Mouse (Mus musculus) CH12.LX (cell line): Measurements from ENCODE around the gene Bmp6.

Source experiments
- BHLHE40 ChIP-seq: IDR thresholded peaks from 2 replicates; pipeline ENCODE4 v1.6.1; 2011; ENCODE audit warnings: mild to moderate bottlenecking, low read depth, low read length, improper control_type of control experiment
- CHD1 ChIP-seq: IDR thresholded peaks from 2 replicates; pipeline ENCODE4 v1.6.1; 2012; ENCODE audit warnings: low read depth, low read length, improper control_type of control experiment, inconsistent platforms
- CHD2 ChIP-seq: IDR thresholded peaks from 2 replicates; pipeline ENCODE4 v1.6.1; 2011; ENCODE audit warnings: low read length, improper control_type of control experiment
- CTCF ChIP-seq, 2 experiments: IDR thresholded peaks in 1 of 2; conservative IDR thresholded peaks in 1 of 2; 2 replicates each; pipeline ENCODE4 v1.5.1; 2011 to 2012; ENCODE audit warnings: low read depth in 2 of 2, low read length in 2 of 2, improper control_type of control experiment in 1 of 2, inconsistent platforms in 1 of 2, mild to moderate bottlenecking in 1 of 2, moderate library complexity in 1 of 2
- HCFC1 ChIP-seq: IDR thresholded peaks from 2 replicates; pipeline ENCODE4 v1.6.1; 2012; ENCODE audit warnings: low read depth, mild to moderate bottlenecking, inconsistent platforms, low read length, improper control_type of control experiment
- JUN ChIP-seq: IDR thresholded peaks from 2 replicates; pipeline ENCODE4 v1.6.1; 2011; ENCODE audit warnings: low read depth, mild to moderate bottlenecking, low read length, improper control_type of control experiment, moderate library complexity; ENCODE audit not compliant: insufficient read depth
- KAT2A ChIP-seq: IDR thresholded peaks from 2 replicates; pipeline ENCODE4 v1.6.1; 2012; ENCODE audit warnings: low read length, improper control_type of control experiment, inconsistent platforms; ENCODE audit not compliant: insufficient replicate concordance
- MAX ChIP-seq: IDR thresholded peaks from 2 replicates; pipeline ENCODE4 v1.6.1; 2011; ENCODE audit warnings: low read length, improper control_type of control experiment
- MAZ ChIP-seq: IDR thresholded peaks from 2 replicates; pipeline ENCODE4 v1.6.1; 2012; ENCODE audit warnings: low read depth, mild to moderate bottlenecking, inconsistent platforms, low read length, improper control_type of control experiment, moderate library complexity
- MYC ChIP-seq: IDR thresholded peaks from 2 replicates; pipeline ENCODE4 v1.6.1; 2011; ENCODE audit warnings: low read depth, mild to moderate bottlenecking, improper control_type of control experiment, low read length
- PAX5 ChIP-seq: IDR thresholded peaks from 2 replicates; pipeline ENCODE4 v1.6.1; 2012; ENCODE audit warnings: low read length, inconsistent platforms, mixed read lengths
- POLR2A ChIP-seq: IDR thresholded peaks from 2 replicates; pipeline ENCODE4 v1.6.1; 2011; ENCODE audit warnings: low read depth, mild to moderate bottlenecking, improper control_type of control experiment, low read length
- POLR2AphosphoS2 ChIP-seq: IDR thresholded peaks from 2 replicates; pipeline ENCODE4 v1.6.1; 2011; ENCODE audit warnings: low read depth, low read length, improper control_type of control experiment
- SMC3 ChIP-seq: IDR thresholded peaks from 2 replicates; pipeline ENCODE4 v1.6.1; 2011; ENCODE audit warnings: low read depth, low read length, improper control_type of control experiment

DNA sequence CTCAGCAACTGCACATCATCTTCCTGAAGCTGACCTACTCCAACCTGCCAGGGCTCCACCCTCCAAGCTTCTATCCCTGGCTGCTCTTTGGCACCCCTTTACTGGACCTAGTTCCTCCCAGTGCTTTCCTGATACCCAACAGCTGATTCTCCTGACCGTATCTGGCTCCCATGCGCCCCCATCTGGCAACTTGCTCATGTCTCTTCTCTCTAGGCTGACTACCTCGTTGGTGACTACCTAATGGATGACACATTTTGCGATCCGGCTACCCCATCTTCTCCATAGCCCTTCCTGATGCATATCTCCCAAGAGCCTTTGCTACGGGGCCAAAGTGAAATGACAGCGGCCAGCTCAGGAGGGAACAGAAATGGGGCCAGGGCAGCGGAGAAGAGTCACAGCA lies 161.4 kb downstream of the Bmp6 start:
- TF ChIP-seq MYC (no peak), JUN (no peak), MAZ (no peak), POLR2AphosphoS2 (no peak), KAT2A (no peak), PAX5 (no peak), MAX (no peak), CTCF (conservative IDR thresholded peaks at IDR 0.05 in 1 of 2, IDR thresholded peaks at IDR 0.05 in 1 of 2; ENCODE audit: low read depth in 2 of 2, low read length in 2 of 2) (peak in 1 of 2 experiments; percentile 54; a peak in 3 of 4 replicates), SMC3 (peak; percentile 38), CHD1 (no peak), POLR2A (no peak), HCFC1 (no peak), BHLHE40 (no peak), CHD2 (no peak)
